Mouse (Mus musculus) megakaryocyte, embryonic 14.5 days (primary cell): Measurements from ENCODE around the gene Tnfaip8l1. TPM values are rescaled to one million over a fixed set of nuclear protein-coding genes. Genes with fewer than 3 reads are reported as not detected.

ENCODE experiments used
- H3K27me3 ChIP-seq: replicated peaks from 2 replicates; pipeline ENCODE3; 2012; ENCODE audit warnings: inconsistent platforms
- H3K36me3 ChIP-seq: replicated peaks from 2 replicates; pipeline ENCODE3; 2012; ENCODE audit warnings: low read length, inconsistent platforms, mixed read lengths
- H3K4me1 ChIP-seq: 2 replicates; pipeline ENCODE4 v1.6.1; 2012; ENCODE audit warnings: inconsistent platforms
- H3K4me3 ChIP-seq: replicated peaks from 2 replicates; pipeline ENCODE3; 2012; ENCODE audit warnings: moderate library complexity, mild to moderate bottlenecking, inconsistent platforms
- H3K9me3 ChIP-seq: 2 replicates; pipeline ENCODE4 v1.6.1; 2012; ENCODE audit warnings: inconsistent platforms
- FLI1 ChIP-seq: IDR thresholded peaks from 2 replicates; pipeline ENCODE4 v1.6.1; 2012; ENCODE audit warnings: low read length, inconsistent platforms, mixed read lengths
- GATA1 ChIP-seq: IDR thresholded peaks from 3 replicates; pipeline ENCODE4 v1.6.1; 2012; ENCODE audit warnings: mixed read lengths, low read length, inconsistent platforms, borderline replicate concordance
- polyA plus RNA-seq: library from polyadenylated mRNA; stranded (reverse); fragments of >175 nt; gene quantifications from 2 replicates; pipeline ENCODE4 v1.2.3, GENCODE M21; 2012; ENCODE audit warnings: low replicate concordance; ENCODE audit not compliant: insufficient read depth

The Tnfaip8l1 gene
- polyA plus RNA-seq, 1 experiment: 3.0 TPM

DNA sequence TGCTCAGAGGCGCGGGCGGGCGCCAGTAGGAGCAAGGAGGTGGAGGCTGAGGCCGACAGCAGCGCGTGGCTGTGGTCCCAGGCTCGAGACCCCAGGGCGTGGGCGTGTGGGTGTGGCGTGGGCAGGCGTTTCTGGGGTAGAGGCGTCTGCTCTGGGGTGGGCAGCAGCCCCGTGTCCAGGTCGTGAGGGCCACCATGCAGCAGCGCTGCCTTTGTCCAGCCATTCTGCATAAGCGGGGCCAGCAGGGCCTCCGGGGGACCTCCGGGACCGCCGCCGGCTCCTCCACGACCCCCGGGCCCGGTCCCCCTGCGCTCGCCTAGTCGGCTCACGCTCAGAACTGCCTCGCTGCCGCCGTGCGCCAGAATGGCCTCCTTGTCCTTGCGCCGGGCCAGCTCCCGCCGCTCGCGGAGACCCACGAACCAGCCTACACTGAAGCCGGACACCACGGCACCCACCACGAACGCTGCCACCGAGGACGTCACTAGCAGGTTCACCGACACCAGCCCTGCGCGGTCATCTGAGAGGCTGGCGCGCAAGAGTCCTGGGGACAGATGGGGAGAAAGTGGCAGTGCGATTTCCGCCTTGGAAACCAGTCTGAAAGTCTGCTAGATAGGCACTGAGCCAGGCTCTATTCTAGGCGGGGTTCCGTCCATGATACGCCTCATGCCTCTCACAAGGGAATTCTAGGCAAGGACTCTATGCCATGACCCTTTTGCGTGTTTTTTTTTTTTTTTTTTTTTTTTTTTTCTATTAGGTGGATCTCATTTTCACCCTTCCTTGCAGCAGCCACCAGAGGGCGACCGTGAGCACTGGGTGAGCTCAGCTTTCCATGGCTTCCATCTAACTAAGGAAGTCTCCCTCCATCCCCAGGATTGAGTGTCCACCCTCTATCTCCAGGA lies 37.7 kb upstream of the Tnfaip8l1 start:
- H3K27me3 ChIP-seq: peaks cover 31% of the 10 kb centered on the region
- no peak for TF ChIP-seq GATA1
- no peak for TF ChIP-seq FLI1
- H3K9me3 ChIP-seq: peaks cover 21% of the 10 kb centered on the region
- peaks cover 71% of the 10 kb centered on the region for H3K36me3 ChIP-seq
- H3K4me3 ChIP-seq: no peak overlapping the region
- H3K4me1 ChIP-seq: peaks cover 29% of the 10 kb centered on the region

GRCm38 (mm10) chr17:56125276-56125630 lies 37.0 kb upstream of the Tnfaip8l1 start:
- TF ChIP-seq FLI1 (no peak), GATA1 (no peak)
- H3K4me1 ChIP-seq: peaks cover 22% of the 10 kb centered on the region
- H3K9me3 ChIP-seq: peaks cover 21% of the 10 kb centered on the region
- H3K27me3 ChIP-seq: peaks cover 25% of the 10 kb centered on the region
- no peak overlapping the region for H3K4me3 ChIP-seq
- peaks cover 77% of the 10 kb centered on the region for H3K36me3 ChIP-seq

DNA sequence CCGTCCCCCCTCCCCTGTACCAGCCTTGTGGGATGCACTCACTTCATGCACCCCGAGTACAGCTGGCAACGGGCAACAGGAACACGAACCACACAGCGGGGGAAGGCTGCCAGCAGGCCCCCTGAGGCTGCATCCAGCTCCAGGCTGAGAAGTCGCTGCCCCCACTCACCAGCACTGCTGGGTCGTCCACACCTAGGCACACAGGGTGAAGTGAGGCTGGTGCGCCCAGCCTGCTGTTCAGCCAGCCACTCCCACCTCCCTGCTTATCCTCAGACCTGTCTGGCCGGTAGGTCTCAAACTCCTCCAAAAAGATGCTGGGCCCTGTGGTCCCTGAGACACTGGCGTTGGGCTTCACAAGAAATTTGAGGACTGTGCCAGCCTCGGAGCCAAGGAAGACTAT lies 36.1 kb upstream of the Tnfaip8l1 start:
- no peak for TF ChIP-seq GATA1

DNA sequence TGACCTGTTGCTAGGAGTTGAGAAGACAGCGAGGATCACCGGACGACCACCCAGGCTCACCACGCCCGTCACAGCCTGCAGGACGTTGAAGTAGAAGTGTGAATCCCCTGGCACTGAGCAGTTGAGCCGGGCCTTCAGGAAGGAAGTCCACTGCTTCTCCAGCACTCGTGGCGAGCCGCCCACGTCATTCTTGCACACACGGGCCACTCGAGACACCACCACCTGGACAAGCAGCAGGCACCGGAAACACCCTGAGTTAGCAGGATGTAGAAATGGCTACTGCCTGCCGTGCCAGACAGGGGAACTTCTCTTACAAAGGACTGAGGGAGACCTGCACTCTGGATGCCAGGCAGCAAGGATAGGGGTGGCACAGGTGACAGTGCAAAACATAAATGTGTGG lies 34.0 kb upstream of the Tnfaip8l1 start:
- Histone ChIP-seq H3K36me3 (peaks cover 86% of the 10 kb centered on the region), H3K27me3 (no peaks in the 10 kb centered on the region), H3K4me3 (no peak overlapping the region), H3K4me1 (peaks cover 25% of the 10 kb centered on the region), H3K9me3 (peaks cover 5% of the 10 kb centered on the region)
- TF ChIP-seq FLI1 (no peak), GATA1 (no peak)

More for the DNA sequence above, 36.1 kb upstream of the Tnfaip8l1 start:
- Histone ChIP-seq H3K9me3 (peaks cover 21% of the 10 kb centered on the region), H3K36me3 (peaks cover 87% of the 10 kb centered on the region), H3K27me3 (peaks cover 15% of the 10 kb centered on the region), H3K4me1 (peaks cover 17% of the 10 kb centered on the region), H3K4me3 (no peak overlapping the region)

DNA sequence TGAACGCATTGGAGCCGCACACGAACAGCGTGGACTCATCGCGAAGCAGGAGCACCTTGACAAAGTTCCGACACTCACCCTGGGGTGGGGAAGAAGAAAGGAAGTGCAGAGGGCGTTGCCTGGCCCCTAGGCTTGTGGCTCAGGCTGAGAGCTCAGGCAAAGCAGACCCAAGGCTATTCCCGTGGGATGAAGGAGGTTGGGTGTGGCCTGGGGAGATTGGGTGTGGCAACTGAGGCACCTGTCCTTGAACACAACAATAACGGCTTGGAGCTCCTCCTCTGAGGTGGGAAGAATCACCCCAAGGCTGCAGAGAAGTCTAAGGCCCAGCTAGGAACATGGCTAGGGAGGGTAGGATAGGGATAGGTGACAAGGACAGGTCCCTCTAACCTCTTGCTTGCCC lies 31.1 kb upstream of the Tnfaip8l1 start:
- H3K4me1 ChIP-seq: peaks cover 47% of the 10 kb centered on the region
- H3K4me3 ChIP-seq: no peak overlapping the region
- no peaks in the 10 kb centered on the region for H3K27me3 ChIP-seq

GRCm38 (mm10) chr17:56131814-56132213 lies 30.5 kb upstream of the Tnfaip8l1 start:
- no peaks in the 10 kb centered on the region for H3K9me3 ChIP-seq
- TF ChIP-seq GATA1 (no peak), FLI1 (no peak)
- no peak overlapping the region for H3K4me3 ChIP-seq
- peaks cover 52% of the 10 kb centered on the region for H3K4me1 ChIP-seq
- H3K36me3 ChIP-seq: peaks cover 53% of the 10 kb centered on the region
- no peaks in the 10 kb centered on the region for H3K27me3 ChIP-seq

More for the DNA sequence above, 31.1 kb upstream of the Tnfaip8l1 start:
- Histone ChIP-seq H3K36me3 (peaks cover 60% of the 10 kb centered on the region), H3K9me3 (no peaks in the 10 kb centered on the region)
- TF ChIP-seq GATA1: no peak
- TF ChIP-seq FLI1: no peak

GRCm38 (mm10) chr17:56132661-56133060 lies 29.6 kb upstream of the Tnfaip8l1 start:
- H3K36me3 ChIP-seq: peaks cover 45% of the 10 kb centered on the region
- H3K9me3 ChIP-seq: no peaks in the 10 kb centered on the region
- TF ChIP-seq GATA1 (no peak), FLI1 (no peak)
- peak overlapping the region; percentile 96 for H3K4me3 ChIP-seq
- H3K27me3 ChIP-seq: peaks cover 7% of the 10 kb centered on the region
- H3K4me1 ChIP-seq: peaks cover 59% of the 10 kb centered on the region

DNA sequence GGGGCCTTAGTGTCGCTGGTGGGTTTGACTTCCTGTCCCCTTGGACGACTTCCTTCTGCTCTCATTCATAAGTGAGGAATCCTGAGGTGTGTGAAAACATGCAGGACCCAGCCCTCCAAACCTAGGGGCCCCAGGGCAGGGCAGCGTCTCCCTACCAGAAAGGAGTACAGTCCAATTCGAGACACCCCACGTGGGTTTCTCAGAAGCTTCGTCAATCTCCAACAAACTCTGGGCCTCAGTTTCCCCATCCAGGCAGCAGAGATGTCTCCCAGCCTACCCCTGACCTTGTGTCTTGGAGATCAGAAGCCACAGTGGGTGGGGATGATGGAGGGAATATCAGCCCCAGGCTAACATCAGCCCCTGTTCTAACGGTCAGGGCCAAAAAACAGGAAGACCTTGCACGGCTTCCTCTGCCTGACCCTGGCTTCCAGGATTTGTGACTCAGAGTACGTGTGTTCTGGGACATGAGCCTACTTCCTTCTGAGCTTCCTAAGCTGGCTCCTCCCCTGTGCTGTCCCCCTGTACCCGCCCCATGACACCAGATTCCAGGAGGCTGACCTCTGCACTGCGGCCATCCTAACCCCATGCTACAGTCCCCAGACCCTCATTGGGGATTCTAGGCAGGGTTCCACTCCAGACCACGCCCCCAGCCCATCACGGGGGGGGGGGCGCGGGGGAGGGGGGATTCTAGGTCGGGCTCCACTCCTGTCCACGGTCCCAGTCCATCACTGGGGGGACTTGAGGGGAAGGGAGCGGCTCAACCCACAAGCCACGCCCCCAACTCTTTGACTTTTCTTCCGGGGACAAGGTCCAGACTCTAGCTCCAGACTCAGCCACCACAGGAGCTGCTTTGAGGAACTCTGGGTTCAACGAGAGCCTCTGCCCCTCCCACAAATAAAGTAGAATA lies 28.6 kb upstream of the Tnfaip8l1 start:
- peaks cover 16% of the 10 kb centered on the region for H3K27me3 ChIP-seq
- no peaks in the 10 kb centered on the region for H3K9me3 ChIP-seq
- peaks cover 34% of the 10 kb centered on the region for H3K36me3 ChIP-seq
- H3K4me1 ChIP-seq: peaks cover 66% of the 10 kb centered on the region
- peak overlapping the region; percentile 96 for H3K4me3 ChIP-seq
- no peak for TF ChIP-seq FLI1
- TF ChIP-seq GATA1: no peak

DNA sequence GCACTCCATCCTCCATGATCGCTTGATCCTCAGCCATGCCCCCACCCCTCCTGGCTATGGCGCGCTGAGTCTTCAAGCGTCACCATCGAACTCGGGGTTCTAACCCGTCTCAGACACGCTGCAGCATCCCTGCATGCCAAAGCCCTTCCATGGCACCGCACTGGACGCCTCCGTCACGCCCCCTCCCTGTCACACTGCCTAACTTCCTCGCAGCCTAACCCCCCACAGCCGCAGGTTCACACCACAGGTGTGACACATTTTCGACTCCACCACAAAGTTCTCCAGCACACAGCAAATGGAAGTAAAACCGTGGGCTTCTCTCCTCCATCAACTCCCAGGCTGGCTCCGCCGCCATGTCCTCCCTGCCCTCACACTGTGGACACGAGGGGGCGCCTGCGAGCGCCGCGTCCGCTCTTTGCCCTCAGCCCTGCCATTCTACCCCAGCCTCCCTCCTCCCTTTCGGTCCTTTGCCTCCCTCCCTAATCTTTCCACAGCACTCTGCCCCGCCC lies 27.8 kb upstream of the Tnfaip8l1 start:
- H3K9me3 ChIP-seq: no peaks in the 10 kb centered on the region
- H3K4me3 ChIP-seq: peak overlapping the region; percentile 96
- peaks cover 74% of the 10 kb centered on the region for H3K4me1 ChIP-seq
- peaks cover 24% of the 10 kb centered on the region for H3K27me3 ChIP-seq
- H3K36me3 ChIP-seq: peaks cover 26% of the 10 kb centered on the region
- no peak for TF ChIP-seq FLI1
- TF ChIP-seq GATA1: no peak

- TF ChIP-seq GATA1 (no peak), FLI1 (no peak)
- Histone ChIP-seq H3K4me1 (peaks cover 90% of the 10 kb centered on the region), H3K9me3 (no peaks in the 10 kb centered on the region), H3K27me3 (peaks cover 45% of the 10 kb centered on the region), H3K36me3 (peaks cover 6% of the 10 kb centered on the region), H3K4me3 (no peak overlapping the region)
These were observed 25.7 kb upstream of the Tnfaip8l1 start for GRCm38 (mm10) chr17:56136558-56136957.
